Mouse (Mus musculus): ENCODE results near the gene Tmem251. TPM values are rescaled to one million over a fixed set of nuclear protein-coding genes. Genes with fewer than 3 reads are reported as not detected.

The Tmem251 gene
- total RNA-seq, 1 experiment from 2014 or later: 11.3 TPM

Other genes starting within 250 kb of the Tmem251 start
- gene Chga, start 188.8 kb upstream of the Tmem251 start, total RNA-seq (2017): not detected in 2 replicates
- 9.4 and 12.0 TPM in 2 replicates for gene Itpk1, start 38.8 kb upstream of the Tmem251 start, total RNA-seq (2017)
- 5.5 and 11.6 TPM in 2 replicates for gene Moap1, start 101 bp upstream of the Tmem251 start, total RNA-seq (2017)
- gene Gm28051, start 14.0 kb downstream of the Tmem251 start, total RNA-seq (2017): not detected in 2 replicates
- gene Gon7, start 14.0 kb downstream of the Tmem251 start, total RNA-seq (2017): 16.2 and 26.6 TPM in 2 replicates
- gene Ubr7, start 14.2 kb downstream of the Tmem251 start, total RNA-seq (2017): 49.6 and 57.7 TPM in 2 replicates
- gene Gm20604, start 14.9 kb downstream of the Tmem251 start, total RNA-seq (2017): 7.4 and 7.7 TPM in 2 replicates
- gene Btbd7, start 134.7 kb downstream of the Tmem251 start, total RNA-seq (2017): 21.4 and 25.6 TPM in 2 replicates
- gene Cox8c, start 155.6 kb downstream of the Tmem251 start, total RNA-seq (2017): not detected in 2 replicates
- 0.09 TPM in 1 of 2 replicates, not detected in the other for gene Unc79, start 205.1 kb downstream of the Tmem251 start, total RNA-seq (2017)